Mouse (Mus musculus): ENCODE measurements at regions not wholly inside any gene's neighbourhood (a gene's known extent, or its start where the extent isn't known, plus 50 kb on each side); places are given as distances from the start of the nearest gene placed in this dataset.
"Not testable (repeated sequence)": the region's sequence is repeated elsewhere in the genome, so short reads cannot be mapped to it uniquely, and the experiment has no call there.

DNA sequence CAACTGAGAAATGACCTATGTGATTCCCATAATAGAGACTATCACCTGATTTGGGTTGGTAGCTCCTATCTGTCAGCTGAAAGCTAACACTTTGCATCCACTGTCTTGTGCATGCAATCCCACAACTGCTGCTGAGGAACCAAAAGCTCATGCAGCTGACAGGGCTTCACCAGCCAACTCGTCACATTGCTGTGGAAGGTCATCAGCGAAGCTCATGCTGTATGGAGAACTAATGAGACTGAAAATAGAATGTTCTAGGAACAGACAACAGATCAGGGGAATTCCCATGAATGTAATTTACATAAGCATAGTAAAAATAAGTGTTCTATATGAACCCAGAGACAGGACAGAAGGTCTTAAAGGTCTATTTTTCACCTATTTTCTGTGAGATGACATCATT, 363.5 kb upstream of the Ptger4 start:
- DNase-seq (ENCODE audit: low spot score in 2 of 2): no peak

- DNase-seq (ENCODE audit: low spot score in 2 of 2): no peak
Measured at GRCm38 (mm10) chr15:5623021-5623420, 379.0 kb upstream of the Ptger4 start.

GRCm38 (mm10) chr15:5625367-5625766, 381.4 kb upstream of the Ptger4 start:
- DNase-seq (ENCODE audit: low spot score in 2 of 2): no peak

GRCm38 (mm10) chr15:5646673-5647072, 402.7 kb upstream of the Ptger4 start:
- no peak for DNase-seq (ENCODE audit: low spot score in 2 of 2)

DNA sequence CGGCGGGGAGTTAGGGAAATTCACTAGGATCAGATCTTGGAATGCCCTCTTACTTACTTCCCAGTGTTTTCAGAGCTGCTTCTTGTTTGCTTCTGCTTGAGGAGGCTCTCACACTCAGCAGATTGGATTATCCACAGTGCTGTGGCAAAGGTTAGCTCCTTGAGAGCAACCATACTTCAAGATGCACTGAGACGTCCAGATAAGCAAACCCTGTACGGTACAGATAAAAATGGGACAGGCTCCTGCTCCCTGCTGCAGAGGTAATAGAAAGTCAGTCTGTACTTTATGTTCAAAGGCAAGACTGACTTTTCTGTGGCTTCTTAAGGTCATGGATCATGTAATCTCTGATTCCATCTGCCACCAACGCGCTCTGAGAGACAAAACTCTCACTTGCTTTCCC, 414.8 kb upstream of the Ptger4 start:
- no peak for DNase-seq (ENCODE audit: low spot score in 2 of 2)

- DNase-seq (ENCODE audit: low spot score in 2 of 2): no peak
Measured at GRCm38 (mm10) chr15:5660819-5661218, 416.8 kb upstream of the Ptger4 start.

- no peak for DNase-seq (ENCODE audit: low spot score in 2 of 2)
Measured at GRCm38 (mm10) chr15:5671781-5672180, 427.8 kb upstream of the Ptger4 start.

GRCm38 (mm10) chr15:5676704-5677103, 432.7 kb upstream of the Ptger4 start:
- no peak for DNase-seq (ENCODE audit: low spot score in 2 of 2)

- no peak for DNase-seq (ENCODE audit: low spot score in 2 of 2)
Measured at GRCm38 (mm10) chr15:5693810-5694209, 449.8 kb upstream of the Ptger4 start.

DNA sequence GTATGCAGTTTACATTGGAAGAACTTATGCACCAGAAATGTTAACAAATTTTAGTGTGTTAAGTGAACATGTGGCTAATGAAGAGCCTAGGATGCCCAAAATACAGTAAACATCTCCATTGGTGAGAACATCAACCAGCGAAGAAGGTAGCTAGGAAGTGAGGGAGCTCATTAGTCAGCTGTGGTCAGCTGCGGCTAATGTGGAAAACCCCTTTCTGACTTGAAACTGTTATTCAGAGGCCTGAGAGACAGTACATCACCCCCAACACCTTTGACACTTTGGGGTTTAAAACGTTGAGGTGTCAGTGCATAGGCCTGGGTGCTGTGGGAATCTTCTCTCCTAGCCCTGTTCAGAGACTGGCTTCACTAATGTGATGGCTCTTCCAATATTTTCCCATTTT, 451.0 kb upstream of the Ptger4 start:
- no peak for DNase-seq (ENCODE audit: low spot score in 2 of 2)

- no peak for DNase-seq (ENCODE audit: low spot score in 2 of 2)
Measured at GRCm38 (mm10) chr15:5708454-5708853, 464.5 kb upstream of the Ptger4 start.

DNA sequence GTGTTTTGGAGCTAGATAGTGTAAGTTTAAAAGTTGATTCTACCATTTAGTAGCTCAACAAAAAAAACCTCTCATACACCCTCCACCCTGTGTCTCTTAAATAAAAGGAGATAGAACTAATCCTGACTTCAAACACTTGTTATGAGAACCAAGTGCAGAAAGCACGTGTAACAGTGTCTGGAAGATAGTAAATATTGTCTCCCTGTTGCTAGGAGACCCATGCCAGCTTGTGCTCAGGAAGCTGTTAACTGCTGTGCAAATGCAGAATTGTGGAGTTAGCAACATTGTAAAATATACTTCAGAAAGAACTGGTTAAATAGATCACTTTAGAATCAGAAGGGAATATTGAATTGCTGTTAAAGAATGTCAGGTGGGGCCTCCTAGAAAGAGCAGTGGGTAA, 496.7 kb upstream of the Ptger4 start:
- DNase-seq (ENCODE audit: low spot score in 2 of 2): no peak

- DNase-seq (ENCODE audit: low spot score in 2 of 2): no peak
Measured at GRCm38 (mm10) chr15:5743893-5744292, 499.9 kb upstream of the Ptger4 start.

GRCm38 (mm10) chr15:5758690-5759089, 514.7 kb upstream of the Ptger4 start:
- no peak for DNase-seq (ENCODE audit: low spot score in 2 of 2)

DNA sequence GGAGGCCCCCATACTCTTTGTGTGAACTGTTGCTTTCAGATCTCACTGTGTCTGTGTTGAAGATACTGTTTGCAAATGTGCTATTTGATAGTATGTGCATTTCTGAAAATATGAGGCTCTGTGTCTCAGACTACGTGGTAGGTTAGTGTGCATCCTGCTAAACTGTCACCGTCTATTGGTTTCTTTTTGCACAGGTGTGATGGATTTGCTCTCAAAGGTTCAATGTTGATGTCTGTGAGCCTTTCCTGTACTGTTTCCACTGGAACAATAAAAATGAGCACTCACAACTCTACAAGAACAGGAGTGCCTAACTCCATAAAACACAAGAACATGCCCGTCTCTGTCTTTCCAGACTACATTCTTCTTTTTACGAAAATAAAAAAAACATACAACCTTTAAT, 518.2 kb upstream of the Ptger4 start:
- DNase-seq (ENCODE audit: low spot score in 2 of 2): no peak

DNA sequence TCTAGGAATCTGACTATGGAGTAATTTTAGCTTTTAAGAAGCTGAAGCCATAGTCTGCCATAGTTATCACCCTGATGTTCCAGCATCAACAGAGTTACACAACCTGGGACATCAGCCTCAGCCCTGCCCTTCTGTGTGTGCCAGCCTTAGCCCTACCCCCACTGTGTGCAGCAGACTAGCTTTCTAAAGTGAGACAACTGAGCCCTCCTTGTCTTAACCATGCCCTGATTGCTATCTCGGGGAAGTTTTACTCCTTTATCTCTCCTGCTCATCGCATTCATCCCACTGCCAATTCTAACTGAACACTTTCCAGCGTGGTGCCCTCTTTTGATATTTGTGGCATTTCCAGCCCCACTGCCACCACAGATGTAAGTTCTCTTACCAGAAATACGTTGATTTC, 522.5 kb upstream of the Dab2 start:
- no peak for DNase-seq (ENCODE audit: low spot score in 2 of 2)

- no peak for DNase-seq (ENCODE audit: low spot score in 2 of 2)
Measured at GRCm38 (mm10) chr15:5799917-5800316, 499.7 kb upstream of the Dab2 start.

DNA sequence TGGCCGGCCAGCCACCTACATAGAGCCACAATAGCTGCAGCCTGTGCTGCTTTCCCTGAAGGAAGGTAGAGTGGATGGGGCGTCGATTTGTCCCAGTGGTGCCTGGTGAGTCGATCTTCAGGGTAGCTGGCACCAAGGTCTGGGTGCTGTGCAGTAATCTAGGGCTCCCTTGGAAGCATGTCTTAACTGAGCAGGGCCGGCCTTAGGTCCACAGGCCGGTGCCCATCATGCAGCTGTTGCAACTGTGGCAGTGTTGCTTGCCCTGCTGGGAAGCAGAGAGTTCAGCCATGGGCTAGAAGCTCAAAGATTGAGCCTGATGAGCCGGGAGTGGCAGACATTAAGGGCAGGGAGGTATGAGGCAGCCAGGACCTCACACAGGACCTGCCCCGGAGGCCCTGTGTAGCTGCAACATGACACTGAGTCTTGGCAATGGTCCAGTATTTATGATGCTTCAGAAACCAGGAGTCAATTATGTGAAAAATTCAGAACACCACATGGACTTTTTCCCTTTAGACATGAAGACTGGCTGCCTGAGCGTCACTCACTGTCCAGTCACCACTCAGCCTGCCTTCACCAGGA, 488.3 kb upstream of the Dab2 start:
- DNase-seq (ENCODE audit: low spot score in 2 of 2): no peak

DNA sequence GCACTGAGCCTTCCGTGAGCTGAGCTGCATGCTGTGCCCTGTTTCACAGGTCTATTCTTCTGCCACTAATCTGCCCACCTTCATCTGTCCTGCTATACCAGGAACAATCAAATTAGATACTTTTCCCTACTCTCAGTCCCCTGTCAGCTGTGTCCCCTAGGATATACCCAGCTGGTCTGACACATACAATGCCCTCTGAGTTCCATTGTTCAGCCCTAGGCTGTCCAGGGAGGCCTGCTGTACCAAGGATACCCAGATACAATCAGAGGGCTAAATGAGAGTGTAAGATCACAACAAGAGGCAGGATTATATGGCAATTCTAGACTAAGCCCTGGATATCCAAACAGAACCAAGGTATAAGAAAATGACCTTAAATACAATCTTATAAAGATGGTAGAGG, 487.6 kb upstream of the Dab2 start:
- DNase-seq (ENCODE audit: low spot score in 2 of 2): no peak

DNA sequence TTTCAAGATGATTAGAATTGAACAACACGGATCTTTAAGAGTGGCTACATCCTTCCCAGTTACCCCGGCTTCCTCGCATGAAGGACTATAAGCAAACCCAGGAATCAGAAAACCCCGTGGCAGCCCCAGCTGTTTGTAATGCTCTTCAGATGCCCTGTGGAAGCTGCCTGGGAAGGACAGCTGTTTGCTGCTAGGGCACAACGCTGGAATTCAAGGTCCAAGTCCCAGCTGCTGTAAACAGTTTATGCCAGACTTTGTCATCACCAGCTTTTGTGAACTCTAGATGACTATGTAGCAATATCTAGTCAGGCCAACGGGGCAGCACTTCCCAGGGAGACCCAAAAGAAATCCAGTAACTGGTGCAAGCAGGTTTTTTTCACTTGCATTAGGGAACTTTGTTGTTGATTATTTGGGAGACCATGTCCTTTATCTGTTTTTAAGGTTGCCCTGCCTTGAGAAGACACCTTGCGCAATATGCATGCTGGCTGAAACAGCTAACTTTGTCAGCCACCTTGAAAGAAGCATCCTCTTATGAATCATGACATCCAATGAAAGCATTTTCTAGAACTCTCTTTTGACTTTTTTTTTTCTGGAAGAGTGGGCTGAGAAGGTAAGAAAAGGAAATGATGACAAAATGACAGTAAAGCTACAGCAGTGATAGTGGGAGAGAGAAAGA, 481.5 kb upstream of the Dab2 start:
- no peak for DNase-seq (ENCODE audit: low spot score in 2 of 2)

DNA sequence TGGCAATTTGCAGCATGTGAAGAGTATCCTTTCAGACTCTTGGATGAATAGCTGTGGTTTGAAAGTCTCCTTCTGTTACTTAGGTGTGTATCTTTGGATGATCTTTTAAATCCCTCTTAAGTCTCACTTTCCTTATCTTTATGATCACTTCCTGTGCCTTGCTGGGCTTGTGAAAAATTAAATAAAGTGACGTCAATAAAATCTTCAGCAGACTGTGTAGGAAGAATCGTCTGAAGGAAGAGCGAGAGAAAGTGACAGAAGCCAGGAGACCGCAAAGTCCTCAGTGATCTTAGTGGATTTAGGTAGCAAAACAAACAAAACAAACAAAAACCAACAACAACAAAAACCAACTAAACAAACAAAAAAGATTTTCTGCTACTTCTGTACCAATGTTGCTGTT, 459.6 kb upstream of the Dab2 start:
- DNase-seq (ENCODE audit: low spot score in 2 of 2): no peak

DNA sequence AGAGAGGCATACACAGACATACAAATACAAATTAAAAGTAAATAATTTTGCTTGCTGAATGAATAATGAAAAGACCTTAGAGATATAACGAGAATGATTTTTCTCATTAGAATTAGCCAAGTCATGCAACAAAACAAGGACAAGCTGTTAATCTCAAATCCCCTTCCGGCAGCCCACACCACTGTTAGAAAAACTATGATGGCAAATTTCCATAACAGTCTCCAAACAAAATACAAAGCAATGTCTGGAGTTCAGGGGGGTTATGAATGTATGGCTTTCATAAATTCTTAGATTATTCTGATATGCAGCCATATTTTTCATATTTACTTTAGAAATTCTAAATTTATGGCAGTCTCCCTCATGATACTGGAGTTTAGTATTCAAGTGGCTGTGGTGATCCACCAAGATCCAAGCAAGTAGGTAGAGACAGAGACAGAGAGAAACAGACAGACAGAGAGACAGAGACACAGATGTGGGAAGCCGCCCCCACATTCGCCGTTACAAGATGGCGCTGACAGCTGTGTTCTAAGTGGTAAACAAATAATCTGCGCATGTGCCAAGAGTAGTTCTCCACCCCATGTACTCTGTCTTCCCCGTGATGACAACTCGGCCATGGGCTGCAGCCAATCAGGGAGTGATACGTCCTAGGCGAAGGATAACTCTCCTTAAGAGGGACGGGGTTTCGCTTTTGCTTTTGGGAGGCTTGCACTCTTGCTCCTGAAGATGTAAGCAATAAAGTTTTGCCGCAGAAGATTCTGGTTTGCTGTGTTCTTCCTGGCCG, 458.0 kb upstream of the Dab2 start:
- DNase-seq (ENCODE audit: low spot score in 2 of 2): not testable (repeated sequence)

- DNase-seq (ENCODE audit: low spot score in 2 of 2): no peak
Measured at GRCm38 (mm10) chr15:5846571-5846970, 453.0 kb upstream of the Dab2 start.

Measured in layer of hippocampus, adult 18-20 months (tissue).